Mouse (Mus musculus) MEL (cell line): ENCODE results near the gene Prr19. TPM values are rescaled to one million over a fixed set of nuclear protein-coding genes. Genes with fewer than 3 reads are reported as not detected.

ENCODE experiments used
- DNase-seq: peaks from one replicate; pipeline ENCODE4 v3.0.0; 2011; ENCODE audit warnings: low read depth, low spot score
- H3K27ac ChIP-seq: 2 replicates; pipeline ENCODE4 v1.5.1; 2012; ENCODE audit warnings: low read depth, mild to moderate bottlenecking, control low read depth, low read length, moderate library complexity; ENCODE audit not compliant: control insufficient read depth
- H3K27me3 ChIP-seq, 2 experiments: fragments of 150-350 bp in 1 of 2; sonication (generic) in 1 of 2; 2 replicates each; pipeline ENCODE4 v1.6.1; 2012; ENCODE audit warnings: low read length in 2 of 2, mild to moderate bottlenecking in 2 of 2, improper control_type of control experiment in 1 of 2, moderate library complexity in 1 of 2; ENCODE audit not compliant: insufficient read depth in 2 of 2, control insufficient read depth in 1 of 2
- H3K36me3 ChIP-seq, 2 experiments: 2 replicates each; pipeline ENCODE4 v1.6.1; 2012 to 2014; ENCODE audit warnings: low read length in 2 of 2, improper control_type of control experiment in 1 of 2, inconsistent platforms in 1 of 2, mild to moderate bottlenecking in 1 of 2; ENCODE audit not compliant: insufficient read depth in 2 of 2, control insufficient read depth in 1 of 2
- H3K4me1 ChIP-seq, 2 experiments: fragments of 150-350 bp in 1 of 2; sonication (generic) in 1 of 2; 2 replicates each; pipeline ENCODE4 v1.6.1; 2012; ENCODE audit warnings: low read length in 2 of 2, improper control_type of control experiment in 1 of 2, mild to moderate bottlenecking in 1 of 2; ENCODE audit not compliant: insufficient read depth in 2 of 2, control insufficient read depth in 1 of 2
- H3K4me3 ChIP-seq, 2 experiments: fragments of 150-350 bp in 1 of 2; sonication (generic) in 1 of 2; 2 replicates each; pipeline ENCODE4 v1.5.1; 2012; ENCODE audit warnings: low read depth in 2 of 2, low read length in 2 of 2, mild to moderate bottlenecking in 2 of 2, moderate library complexity in 2 of 2, control low read depth in 1 of 2, improper control_type of control experiment in 1 of 2; ENCODE audit not compliant: control insufficient read depth in 1 of 2, insufficient read depth in 1 of 2
- H3K79me2 ChIP-seq: 2 replicates; pipeline ENCODE4 v1.6.1; 2012; ENCODE audit warnings: mild to moderate bottlenecking, low read length, moderate library complexity; ENCODE audit not compliant: control insufficient read depth, poor library complexity, insufficient read depth
- H3K9ac ChIP-seq: 2 replicates; pipeline ENCODE4 v1.6.1; 2012; ENCODE audit warnings: low read depth, mild to moderate bottlenecking, control low read depth, low read length, moderate library complexity; ENCODE audit not compliant: control insufficient read depth, poor library complexity, severe bottlenecking
- H3K9me3 ChIP-seq: fragments of 150-350 bp; sonication (generic); replicated peaks from 2 replicates; pipeline ENCODE4 v1.6.1; 2012; ENCODE audit warnings: mild to moderate bottlenecking, low read length, improper control_type of control experiment, moderate library complexity; ENCODE audit not compliant: insufficient read depth
- BHLHE40 ChIP-seq: IDR thresholded peaks from 2 replicates; pipeline ENCODE4 v1.6.1; 2012; ENCODE audit warnings: low read depth, mild to moderate bottlenecking, inconsistent platforms, low read length, improper control_type of control experiment, borderline replicate concordance
- CTCF ChIP-seq, 3 experiments: IDR thresholded peaks in 2 of 3; conservative IDR thresholded peaks in 1 of 3; 2 replicates each; pipeline ENCODE4 v1.5.1; 2011 to 2012; ENCODE audit warnings: low read length in 3 of 3, low read depth in 2 of 3, mild to moderate bottlenecking in 2 of 3, improper control_type of control experiment in 1 of 3, inconsistent platforms in 1 of 3, mixed read lengths in 1 of 3, moderate library complexity in 1 of 3; ENCODE audit not compliant: control insufficient read depth in 1 of 3, insufficient read depth in 1 of 3, poor library complexity in 1 of 3, severe bottlenecking in 1 of 3
- EP300 ChIP-seq, 2 experiments: IDR thresholded peaks; 2 replicates each; pipeline ENCODE4 v1.6.1; 2011; ENCODE audit warnings: improper control_type of control experiment in 2 of 2, low read length in 2 of 2, low read depth in 1 of 2, mild to moderate bottlenecking in 1 of 2
- ETS1 ChIP-seq: IDR thresholded peaks from 2 replicates; pipeline ENCODE4 v1.6.1; 2012; ENCODE audit warnings: low read depth, mild to moderate bottlenecking, inconsistent platforms, low read length, improper control_type of control experiment, moderate library complexity
- GABPA ChIP-seq: IDR thresholded peaks from 2 replicates; pipeline ENCODE4 v1.6.1; 2012; ENCODE audit warnings: low read depth, mild to moderate bottlenecking, inconsistent platforms, low read length, improper control_type of control experiment, moderate library complexity
- HCFC1 ChIP-seq: IDR thresholded peaks from 2 replicates; pipeline ENCODE4 v1.6.1; 2012; ENCODE audit warnings: low read depth, mild to moderate bottlenecking, inconsistent platforms, low read length, improper control_type of control experiment, moderate library complexity
- JUND ChIP-seq: IDR thresholded peaks from 2 replicates; pipeline ENCODE4 v1.6.1; 2011; ENCODE audit warnings: low read depth, mild to moderate bottlenecking, improper control_type of control experiment, low read length
- KAT2A ChIP-seq: conservative IDR thresholded peaks from 2 replicates; pipeline ENCODE4 v1.6.1; 2012; ENCODE audit warnings: low read depth, low read length, improper control_type of control experiment, inconsistent platforms
- MAX ChIP-seq: IDR thresholded peaks from 2 replicates; pipeline ENCODE4 v1.6.1; 2011; ENCODE audit warnings: low read length, improper control_type of control experiment
- MAZ ChIP-seq: IDR thresholded peaks from 2 replicates; pipeline ENCODE4 v1.6.1; 2012; ENCODE audit warnings: low read depth, mild to moderate bottlenecking, inconsistent platforms, low read length, improper control_type of control experiment
- MEF2A ChIP-seq: IDR thresholded peaks from 2 replicates; pipeline ENCODE4 v1.6.1; 2014; ENCODE audit warnings: low read depth, mild to moderate bottlenecking, inconsistent platforms, low read length, improper control_type of control experiment; ENCODE audit not compliant: poor library complexity, insufficient replicate concordance, severe bottlenecking; ENCODE audit errors: extremely low read depth
- MXI1 ChIP-seq: IDR thresholded peaks from 2 replicates; pipeline ENCODE4 v1.6.1; 2011; ENCODE audit warnings: mild to moderate bottlenecking, low read depth, low read length, improper control_type of control experiment
- NRF1 ChIP-seq: IDR thresholded peaks from 2 replicates; pipeline ENCODE4 v1.6.1; 2014; ENCODE audit warnings: low read depth, mild to moderate bottlenecking, inconsistent platforms, low read length, improper control_type of control experiment, moderate library complexity; ENCODE audit not compliant: poor library complexity, insufficient read depth, severe bottlenecking
- POLR2AphosphoS2 ChIP-seq: IDR thresholded peaks from 2 replicates; pipeline ENCODE4 v1.6.1; 2011; ENCODE audit warnings: low read length, improper control_type of control experiment
- POLR2AphosphoS5 ChIP-seq: IDR thresholded peaks from 2 replicates; pipeline ENCODE4 v1.6.1; 2012; ENCODE audit warnings: low read depth, borderline replicate concordance, mild to moderate bottlenecking, inconsistent platforms, low read length, moderate library complexity, mixed read lengths
- RAD21 ChIP-seq: IDR thresholded peaks from 2 replicates; pipeline ENCODE4 v1.6.1; 2011; ENCODE audit warnings: mild to moderate bottlenecking, low read depth, low read length, improper control_type of control experiment
- SMC3 ChIP-seq: IDR thresholded peaks from 2 replicates; pipeline ENCODE4 v1.6.1; 2011; ENCODE audit warnings: low read depth, low read length, improper control_type of control experiment
- TBP ChIP-seq: IDR thresholded peaks from 2 replicates; pipeline ENCODE4 v1.8.0; 2011; ENCODE audit warnings: low read depth, low read length, improper control_type of control experiment
- ZC3H11A ChIP-seq: IDR thresholded peaks from 2 replicates; pipeline ENCODE4 v1.6.1; 2012; ENCODE audit warnings: low read depth, mild to moderate bottlenecking, inconsistent platforms, low read length, improper control_type of control experiment
- polyA plus RNA-seq, 2 experiments: library from polyadenylated mRNA; stranded (reverse) in 1 of 2; unstranded in 1 of 2; fragments of >175 nt in 1 of 2; fragments of >200 nt in 1 of 2; gene quantifications; 2 replicates each; pipeline versions ENCODE4 v1.2.1 to v1.2.4; 2012; ENCODE audit warnings: low replicate concordance in 2 of 2, low read depth in 1 of 2; ENCODE audit not compliant: insufficient read length in 2 of 2, insufficient read depth in 1 of 2, missing spikeins in 1 of 2
- total RNA-seq: library from RNA; depleted of rRNA; stranded (reverse); fragments of 300-350 nt; gene quantifications from 2 replicates; pipeline ENCODE4 v1.2.3, GENCODE M21; 2012

Prr19 gene
- total and polyA plus RNA-seq, 3 experiments, result 0.11 TPM; not detected in 2

DNA sequence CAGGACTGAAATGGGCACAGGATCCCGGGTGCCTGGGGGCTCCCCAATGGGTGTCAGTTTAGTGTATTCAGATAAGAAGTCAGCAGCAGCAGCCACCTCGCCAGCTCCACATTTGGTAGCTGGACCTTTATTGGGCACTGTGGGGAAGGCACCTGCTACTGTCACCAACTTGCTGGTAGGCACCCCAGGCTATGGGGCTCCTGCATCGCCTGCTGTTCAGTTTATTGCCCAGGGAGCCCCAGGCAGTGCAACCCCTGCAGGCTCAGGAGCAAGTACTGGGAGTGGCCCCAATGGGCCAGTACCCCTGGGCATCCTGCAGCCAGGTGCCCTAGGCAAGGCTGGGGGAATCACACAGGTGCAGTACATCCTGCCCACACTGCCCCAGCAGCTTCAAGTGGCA, 12.5 kb upstream of the Prr19 start:
- H3K9me3 ChIP-seq, result no peaks in the 10 kb centered on the region
- no peak overlapping the region for H3K27ac ChIP-seq
- no peaks in the 10 kb centered on the region for H3K27me3 ChIP-seq
- no peak overlapping the region for H3K9ac ChIP-seq
- no peak overlapping the region for H3K4me3 ChIP-seq
- DNase-seq, result no peak
- peaks cover 20% of the 10 kb centered on the region for H3K79me2 ChIP-seq
- TF ChIP-seq CTCF (IDR thresholded peaks at IDR 0.05 in 2 of 3, conservative IDR thresholded peaks at IDR 0.05 in 1 of 3; ENCODE audit: control insufficient read depth in 1 of 3, insufficient read depth in 1 of 3, low read depth in 2 of 3, low read length in 3 of 3, poor library complexity in 1 of 3, severe bottlenecking in 1 of 3), result no peak
- no peak for TF ChIP-seq GABPA
- no peak for TF ChIP-seq MAX
- no peak for TF ChIP-seq POLR2AphosphoS2
- no peak for TF ChIP-seq KAT2A
- no peak for TF ChIP-seq ZC3H11A
- no peak for TF ChIP-seq EP300 (IDR thresholded peaks at IDR 0.05; ENCODE audit: low read depth in 1 of 2, low read length in 2 of 2)
- no peak for TF ChIP-seq BHLHE40
- TF ChIP-seq TBP, result no peak
- TF ChIP-seq ETS1, result no peak
- no peak for TF ChIP-seq MXI1
- TF ChIP-seq MAZ, result no peak
- TF ChIP-seq POLR2AphosphoS5, result no peak
- no peak for TF ChIP-seq SMC3
- TF ChIP-seq HCFC1, result no peak
- no peak for TF ChIP-seq MEF2A
- no peak for TF ChIP-seq JUND
- H3K4me1 ChIP-seq, result peaks cover 2 to 19% of the 10 kb centered on the region in 2 experiments; a peak in 3 of 4 replicates
- peaks cover 17 to 34% of the 10 kb centered on the region in 2 experiments for H3K36me3 ChIP-seq

DNA sequence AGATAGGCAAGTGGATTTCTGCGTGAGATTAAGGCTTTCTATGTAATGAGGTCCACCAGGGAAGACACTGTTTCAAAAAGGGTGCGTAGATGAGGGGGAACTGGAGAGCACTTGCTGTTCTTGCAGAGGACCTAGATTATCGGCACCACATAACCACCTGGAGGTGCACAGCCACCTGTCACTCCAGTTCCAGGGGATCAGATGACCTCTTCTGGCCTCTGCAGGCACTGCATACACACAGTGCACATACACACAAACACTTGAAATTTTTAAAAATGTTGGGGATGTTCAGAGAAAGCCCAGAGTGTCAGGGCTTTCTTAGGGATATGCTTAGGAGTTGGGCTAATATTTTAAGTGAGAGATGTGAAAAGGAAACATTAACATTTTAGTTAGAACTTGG, 11.3 kb upstream of the Prr19 start:
- no peak for TF ChIP-seq MXI1
- no peak for TF ChIP-seq JUND
- TF ChIP-seq NRF1, result no peak
- TF ChIP-seq SMC3, result peak; percentile 33; the same call in 1 of the 2 replicates
- TF ChIP-seq RAD21, result peak; percentile 18
- peak; percentile 33 to 52 (median 47) for TF ChIP-seq CTCF (IDR thresholded peaks at IDR 0.05 in 2 of 3, conservative IDR thresholded peaks at IDR 0.05 in 1 of 3; ENCODE audit: control insufficient read depth in 1 of 3, insufficient read depth in 1 of 3, low read depth in 2 of 3, low read length in 3 of 3, poor library complexity in 1 of 3, severe bottlenecking in 1 of 3)
- H3K36me3 ChIP-seq, result peaks cover 7 to 34% of the 10 kb centered on the region in 2 experiments

More for the DNA sequence above, 11.3 kb upstream of the Prr19 start:
- Histone ChIP-seq H3K4me1 (peaks cover 0 to 14% of the 10 kb centered on the region in 2 experiments; a peak in 2 of 4 replicates), H3K27me3 (no peaks in the 10 kb centered on the region), H3K9me3 (no peaks in the 10 kb centered on the region), H3K4me3 (no peak overlapping the region), H3K79me2 (peaks cover 8% of the 10 kb centered on the region; the same call in 1 of the 2 replicates), H3K9ac (no peak overlapping the region), H3K27ac (no peak overlapping the region)
- peak; percentile 40 for DNase-seq
